Mouse (Mus musculus): ENCODE data around the gene Adora2b. TPM values are rescaled to one million over a fixed set of nuclear protein-coding genes. Genes with fewer than 3 reads are reported as not detected.

Gene Adora2b
- polyA plus RNA-seq, 1 experiment from 2014 or later: 12.0 TPM

DNA sequence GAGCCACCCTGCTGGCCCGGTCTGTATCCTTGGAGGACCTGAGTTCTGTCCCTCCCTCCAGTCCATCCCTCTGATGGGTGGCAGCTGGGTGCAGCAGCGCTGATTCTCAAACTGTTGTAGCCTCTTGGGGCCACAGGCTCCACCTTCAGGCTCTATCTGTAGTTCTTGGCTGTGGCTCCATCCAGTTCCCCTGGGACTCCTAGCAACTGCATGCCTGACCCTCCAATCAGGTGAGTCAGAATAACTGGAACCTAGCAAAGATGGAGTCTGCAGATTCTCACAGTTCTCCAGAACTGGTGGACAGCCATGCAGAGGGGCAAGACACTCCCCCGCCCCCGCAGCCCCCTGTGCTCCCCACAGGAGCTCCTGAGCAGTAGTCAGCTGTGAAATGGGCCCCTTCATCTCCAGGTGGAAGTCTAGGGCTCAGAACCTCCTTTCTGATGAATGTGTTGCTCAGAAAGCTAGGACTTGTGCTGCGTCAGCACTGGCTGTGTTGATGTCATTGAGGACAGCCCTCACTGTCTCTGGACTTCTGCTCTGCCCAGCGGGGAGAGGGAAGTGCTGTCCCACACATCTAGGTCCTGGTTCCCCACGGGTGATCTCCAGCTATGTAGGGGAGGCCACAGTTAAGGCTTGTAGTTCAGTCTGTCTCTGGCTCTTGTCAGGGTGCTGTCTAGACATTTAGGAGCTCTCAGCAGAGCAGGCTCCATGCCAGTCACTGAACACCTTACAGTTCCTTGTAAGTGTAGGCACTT lies 27.9 kb upstream of the Adora2b start:
- H3K4me1 ChIP-seq (ENCODE audit: control insufficient read depth, insufficient read depth, low read length): 0 out of 2 replicates have a peak, but pooled peaks cover 5% of the 10 kb centered on the region
- no peak overlapping the region for H3K27ac ChIP-seq (replicated peaks; ENCODE audit: low read depth, low read length)
- no peak overlapping the region for H3K4me3 ChIP-seq (ENCODE audit: low read depth, low read length)
- no peaks in the 10 kb centered on the region for H3K27me3 ChIP-seq (replicated peaks; ENCODE audit: control insufficient read depth, insufficient read depth, low read length)
- no peaks in the 10 kb centered on the region for H3K9me3 ChIP-seq (ENCODE audit: control insufficient read depth, low read length)
- H3K9ac ChIP-seq (ENCODE audit: low read depth, low read length): no peak overlapping the region
- ATAC-seq (ENCODE audit: low read depth): no peak
- H3K4me2 ChIP-seq (ENCODE audit: low read depth, low read length): no peak overlapping the region
- WGBS: 83% methylated on average over 7 of the region's 7 CpGs
- DNase-seq (ENCODE audit: low spot score): peak; percentile 16
- no peaks in the 10 kb centered on the region for H3K36me3 ChIP-seq (ENCODE audit: control insufficient read depth, insufficient read depth, low read length)

DNA sequence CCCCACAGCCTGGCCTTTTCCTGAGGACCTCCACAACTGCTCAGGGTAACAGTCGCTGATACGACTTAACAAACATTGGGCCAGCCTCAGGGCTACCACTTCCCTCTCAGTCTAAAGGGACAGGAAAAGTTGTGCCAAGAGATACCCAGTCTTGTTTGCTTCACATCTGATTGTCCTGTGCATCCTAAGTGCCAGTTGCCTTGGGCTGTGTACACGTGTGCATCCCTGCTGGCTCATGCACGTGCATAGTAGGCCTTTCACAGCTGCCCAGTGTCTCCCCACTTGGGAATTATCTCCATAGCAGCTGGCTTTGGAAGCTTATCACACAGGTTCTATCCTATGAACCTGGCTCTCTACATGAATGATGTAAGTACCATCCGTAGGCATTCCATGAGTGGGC lies 25.4 kb upstream of the Adora2b start:
- H3K27me3 ChIP-seq (replicated peaks; ENCODE audit: control insufficient read depth, insufficient read depth, low read length): no peaks in the 10 kb centered on the region
- H3K4me2 ChIP-seq (ENCODE audit: low read depth, low read length): no peak overlapping the region
- no peaks in the 10 kb centered on the region for H3K36me3 ChIP-seq (ENCODE audit: control insufficient read depth, insufficient read depth, low read length)
- H3K4me3 ChIP-seq (ENCODE audit: low read depth, low read length): no peak overlapping the region
- H3K9me3 ChIP-seq (ENCODE audit: control insufficient read depth, low read length): no peaks in the 10 kb centered on the region
- DNase-seq (ENCODE audit: low spot score): no peak
- H3K27ac ChIP-seq (replicated peaks; ENCODE audit: low read depth, low read length): no peak overlapping the region
- 82% methylated on average over 5 of the region's 5 CpGs for WGBS
- H3K9ac ChIP-seq (ENCODE audit: low read depth, low read length): no peak overlapping the region
- 0 out of 2 replicates have a peak, but pooled peaks cover 5% of the 10 kb centered on the region for H3K4me1 ChIP-seq (ENCODE audit: control insufficient read depth, insufficient read depth, low read length)
- no peak for ATAC-seq (ENCODE audit: low read depth)

DNA sequence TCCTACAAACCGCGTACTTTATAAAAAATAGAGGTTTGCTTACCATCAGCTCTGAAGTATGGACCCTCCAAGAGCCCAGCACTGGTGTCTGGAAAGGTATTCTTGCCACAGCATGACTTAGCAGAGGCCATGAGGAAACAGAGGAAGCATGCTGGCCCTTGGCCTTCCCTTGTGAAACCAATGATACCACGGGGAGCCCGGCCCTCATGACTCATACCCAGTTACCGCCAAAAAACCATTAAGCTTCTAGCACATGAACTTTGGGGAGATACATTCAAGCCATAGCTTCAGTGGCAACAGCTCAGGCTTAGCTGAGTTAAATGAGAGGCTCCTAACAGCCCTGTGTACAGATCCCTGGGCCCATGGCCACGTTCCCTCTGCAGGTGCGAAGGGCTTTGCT lies 24.8 kb upstream of the Adora2b start:
- Histone ChIP-seq H3K4me3 (ENCODE audit: low read depth, low read length) (no peak overlapping the region), H3K27me3 (replicated peaks; ENCODE audit: control insufficient read depth, insufficient read depth, low read length) (no peaks in the 10 kb centered on the region), H3K36me3 (ENCODE audit: control insufficient read depth, insufficient read depth, low read length) (no peaks in the 10 kb centered on the region), H3K4me1 (ENCODE audit: control insufficient read depth, insufficient read depth, low read length) (0 out of 2 replicates have a peak, but pooled peaks cover 5% of the 10 kb centered on the region), H3K9ac (ENCODE audit: low read depth, low read length) (no peak overlapping the region), H3K4me2 (ENCODE audit: low read depth, low read length) (no peak overlapping the region), H3K27ac (replicated peaks; ENCODE audit: low read depth, low read length) (no peak overlapping the region), H3K9me3 (ENCODE audit: control insufficient read depth, low read length) (no peaks in the 10 kb centered on the region)
- 83% methylated on average over 7 of the region's 7 CpGs for WGBS
- no peak for DNase-seq (ENCODE audit: low spot score)
- no peak for ATAC-seq (ENCODE audit: low read depth)

DNA sequence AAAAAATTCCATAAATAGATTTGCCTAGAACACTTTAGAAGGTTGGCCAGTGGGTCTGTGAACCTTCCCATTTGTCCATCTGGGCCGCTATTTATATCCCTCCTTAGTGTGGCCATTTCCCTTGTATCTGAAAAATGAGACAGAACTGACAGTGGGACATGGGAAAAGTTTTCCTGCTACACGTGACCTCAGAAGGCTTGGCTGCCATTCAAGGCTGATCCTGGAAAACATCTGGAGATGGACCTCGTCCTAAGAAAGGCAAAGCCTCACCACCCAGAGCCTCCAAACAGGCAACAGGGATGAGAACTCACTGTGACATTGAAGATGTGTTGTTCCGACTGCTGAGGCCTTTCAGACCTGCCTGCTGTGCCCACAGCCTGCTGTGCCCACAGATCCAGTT lies 24.0 kb upstream of the Adora2b start:
- no peaks in the 10 kb centered on the region for H3K9me3 ChIP-seq (ENCODE audit: control insufficient read depth, low read length)
- 0 out of 2 replicates have a peak, but pooled peaks cover 5% of the 10 kb centered on the region for H3K4me1 ChIP-seq (ENCODE audit: control insufficient read depth, insufficient read depth, low read length)
- H3K4me3 ChIP-seq (ENCODE audit: low read depth, low read length): no peak overlapping the region
- H3K27me3 ChIP-seq (replicated peaks; ENCODE audit: control insufficient read depth, insufficient read depth, low read length): no peaks in the 10 kb centered on the region
- no peak for ATAC-seq (ENCODE audit: low read depth)
- H3K9ac ChIP-seq (ENCODE audit: low read depth, low read length): no peak overlapping the region
- WGBS: 53% methylated on average over 4 of the region's 4 CpGs
- H3K27ac ChIP-seq (replicated peaks; ENCODE audit: low read depth, low read length): no peak overlapping the region
- DNase-seq (ENCODE audit: low spot score): peak; percentile 57
- H3K4me2 ChIP-seq (ENCODE audit: low read depth, low read length): no peak overlapping the region
- no peaks in the 10 kb centered on the region for H3K36me3 ChIP-seq (ENCODE audit: control insufficient read depth, insufficient read depth, low read length)

DNA sequence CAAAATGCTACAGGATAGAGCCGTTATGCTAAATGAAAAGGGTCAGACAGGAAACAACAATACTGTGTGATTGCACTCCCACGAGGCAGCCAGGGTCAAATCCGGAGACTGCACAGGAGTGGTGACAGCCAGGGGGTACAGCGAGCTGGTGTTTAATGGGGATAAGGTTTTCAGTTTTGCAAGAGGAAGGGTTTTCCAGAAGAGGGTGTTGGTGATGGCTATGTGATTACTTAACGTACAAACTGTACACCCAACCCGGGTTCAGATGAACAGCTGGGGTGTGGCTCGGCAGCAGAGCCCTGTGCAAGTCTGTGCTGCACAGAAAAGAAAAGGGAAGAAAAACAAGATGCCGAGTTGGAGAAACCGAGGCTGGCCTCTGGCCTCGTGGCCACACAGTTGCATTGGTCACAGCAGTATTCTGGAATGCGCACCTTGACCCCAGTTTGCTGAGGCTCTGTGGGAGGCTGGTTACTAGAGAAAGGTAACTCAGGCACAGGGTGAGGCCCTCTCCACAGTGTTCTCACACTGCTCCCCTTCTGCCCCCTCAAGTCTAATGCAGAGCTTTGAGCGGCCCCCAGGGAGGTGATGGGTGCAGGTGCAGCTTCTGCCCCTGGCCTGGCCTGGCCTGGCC lies 8.0 kb upstream of the Adora2b start:
- H3K4me1 ChIP-seq (ENCODE audit: control insufficient read depth, insufficient read depth, low read length): no peaks in the 10 kb centered on the region
- H3K27ac ChIP-seq (replicated peaks; ENCODE audit: low read depth, low read length): no peak overlapping the region
- DNase-seq (ENCODE audit: low spot score) (no peak), ATAC-seq (ENCODE audit: low read depth) (no peak)
- no peaks in the 10 kb centered on the region for H3K36me3 ChIP-seq (ENCODE audit: control insufficient read depth, insufficient read depth, low read length)
- H3K9me3 ChIP-seq (ENCODE audit: control insufficient read depth, low read length): no peaks in the 10 kb centered on the region
- 68% methylated on average over 12 of the region's 12 CpGs for WGBS
- H3K27me3 ChIP-seq (replicated peaks; ENCODE audit: control insufficient read depth, insufficient read depth, low read length): no peaks in the 10 kb centered on the region
- no peak overlapping the region for H3K9ac ChIP-seq (ENCODE audit: low read depth, low read length)
- H3K4me3 ChIP-seq (ENCODE audit: low read depth, low read length): no peak overlapping the region
- H3K4me2 ChIP-seq (ENCODE audit: low read depth, low read length): no peak overlapping the region

DNA sequence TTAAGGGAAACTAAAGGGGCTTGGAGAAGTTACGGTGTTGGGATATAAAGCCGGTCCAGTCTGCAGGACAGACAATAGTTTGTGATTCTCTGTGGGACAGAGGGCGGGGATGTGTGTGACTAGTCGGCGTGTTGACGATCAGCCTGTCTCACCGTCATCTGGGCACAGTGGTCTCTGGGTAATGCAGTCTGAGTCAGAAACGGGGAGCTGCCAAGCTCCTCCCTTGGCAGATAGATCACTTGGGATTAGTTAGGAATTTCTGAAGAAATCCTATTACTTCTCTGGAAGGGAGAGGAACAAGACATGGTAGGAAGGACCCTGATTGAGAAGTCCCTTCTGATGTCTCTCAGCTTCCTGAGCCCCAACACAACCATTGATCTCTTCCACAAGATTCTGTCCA lies 4.9 kb upstream of the Adora2b start:
- no peak overlapping the region for H3K9ac ChIP-seq (ENCODE audit: low read depth, low read length)
- no peak overlapping the region for H3K27ac ChIP-seq (replicated peaks; ENCODE audit: low read depth, low read length)
- no peaks in the 10 kb centered on the region for H3K36me3 ChIP-seq (ENCODE audit: control insufficient read depth, insufficient read depth, low read length)
- whole genome bisulfite sequencing: 76% methylated on average over 8 of the region's 8 CpGs
- no peaks in the 10 kb centered on the region for H3K27me3 ChIP-seq (replicated peaks; ENCODE audit: control insufficient read depth, insufficient read depth, low read length)
- no peaks in the 10 kb centered on the region for H3K4me1 ChIP-seq (ENCODE audit: control insufficient read depth, insufficient read depth, low read length)
- no peak for ATAC-seq (ENCODE audit: low read depth)
- no peak overlapping the region for H3K4me2 ChIP-seq (ENCODE audit: low read depth, low read length)
- no peak for DNase-seq (ENCODE audit: low spot score)
- H3K9me3 ChIP-seq (ENCODE audit: control insufficient read depth, low read length): no peaks in the 10 kb centered on the region
- no peak overlapping the region for H3K4me3 ChIP-seq (ENCODE audit: low read depth, low read length)

DNA sequence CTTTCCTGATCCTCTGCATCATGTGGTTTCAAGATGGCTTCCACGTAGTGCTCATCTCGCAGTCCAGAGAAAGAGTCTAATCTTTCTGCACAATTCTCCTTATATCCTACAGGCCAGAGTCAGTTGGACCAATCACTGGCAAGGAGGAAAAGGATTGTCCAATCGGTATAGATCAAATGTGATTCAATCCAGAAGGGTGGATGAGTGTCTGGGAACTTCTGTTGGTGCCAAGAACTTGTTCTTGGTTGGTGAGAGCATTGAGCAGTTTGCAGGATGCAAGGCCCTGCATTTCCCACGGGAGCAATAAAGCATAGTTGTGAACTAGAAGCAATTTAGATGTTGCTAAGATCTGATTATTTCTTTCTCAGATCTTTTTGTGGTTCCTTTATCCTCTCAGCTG lies 4.3 kb upstream of the Adora2b start:
- Histone ChIP-seq H3K4me2 (ENCODE audit: low read depth, low read length) (no peak overlapping the region), H3K36me3 (ENCODE audit: control insufficient read depth, insufficient read depth, low read length) (no peaks in the 10 kb centered on the region), H3K27ac (replicated peaks; ENCODE audit: low read depth, low read length) (no peak overlapping the region), H3K9me3 (ENCODE audit: control insufficient read depth, low read length) (no peaks in the 10 kb centered on the region), H3K27me3 (replicated peaks; ENCODE audit: control insufficient read depth, insufficient read depth, low read length) (no peaks in the 10 kb centered on the region), H3K9ac (ENCODE audit: low read depth, low read length) (no peak overlapping the region), H3K4me1 (ENCODE audit: control insufficient read depth, insufficient read depth, low read length) (no peaks in the 10 kb centered on the region), H3K4me3 (ENCODE audit: low read depth, low read length) (no peak overlapping the region)
- ATAC-seq (ENCODE audit: low read depth) (no peak), DNase-seq (ENCODE audit: low spot score) (no peak)
- 91% methylated on average over 4 of the region's 4 CpGs for WGBS

DNA sequence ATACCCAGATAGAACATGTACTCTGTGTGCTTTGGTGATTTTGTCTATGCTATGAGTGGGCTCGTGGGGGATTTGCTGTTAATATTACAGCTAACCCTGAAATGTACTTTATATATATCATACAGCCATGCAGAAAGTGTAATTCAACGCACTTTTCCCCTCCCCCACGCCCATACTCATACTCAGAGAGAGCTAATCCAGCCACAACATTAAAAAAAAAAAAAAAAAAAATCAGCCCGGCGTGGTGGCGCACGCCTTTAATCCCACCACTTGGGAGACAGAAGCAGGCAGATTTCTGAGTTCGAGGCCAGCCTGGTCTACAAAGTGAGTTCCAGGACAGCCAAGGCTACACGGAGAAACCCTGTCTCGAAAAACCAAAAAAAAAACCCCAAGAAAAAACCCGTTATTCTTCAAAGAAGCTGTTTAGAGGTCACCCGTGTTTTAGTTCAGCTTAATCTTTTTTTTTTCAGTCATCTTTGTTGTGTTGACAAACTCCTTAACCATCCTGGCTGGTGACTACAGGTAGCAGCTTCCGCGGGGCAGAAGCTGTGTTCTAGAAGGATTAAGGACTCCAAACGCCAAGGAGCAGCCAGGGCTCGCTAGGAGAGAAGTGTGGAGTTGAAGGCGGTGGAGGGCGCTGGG lies 904 bp upstream of the Adora2b start:
- H3K27ac ChIP-seq (replicated peaks; ENCODE audit: low read depth, low read length): 0 out of 2 replicates have a peak overlapping the region, but pooled peaks have one; percentile 28
- ATAC-seq (ENCODE audit: low read depth): no peak

More for the DNA sequence above, 904 bp upstream of the Adora2b start:
- Histone ChIP-seq H3K9me3 (ENCODE audit: control insufficient read depth, low read length) (no peaks in the 10 kb centered on the region), H3K4me3 (ENCODE audit: low read depth, low read length) (peak overlapping the region; percentile 65), H3K4me1 (ENCODE audit: control insufficient read depth, insufficient read depth, low read length) (peaks cover 17% of the 10 kb centered on the region), H3K27me3 (replicated peaks; ENCODE audit: control insufficient read depth, insufficient read depth, low read length) (no peaks in the 10 kb centered on the region), H3K36me3 (ENCODE audit: control insufficient read depth, insufficient read depth, low read length) (no peaks in the 10 kb centered on the region), H3K4me2 (ENCODE audit: low read depth, low read length) (peak overlapping the region; percentile 98), H3K9ac (ENCODE audit: low read depth, low read length) (peak overlapping the region; percentile 68)
- no peak for DNase-seq (ENCODE audit: low spot score)
- WGBS: 36% methylated on average over 18 of the region's 18 CpGs
